Mouse (Mus musculus): Measurements from ENCODE around the gene Pxn. TPM values are rescaled to one million over a fixed set of nuclear protein-coding genes. Genes with fewer than 3 reads are reported as not detected.

Pxn gene
- total and polyA plus RNA-seq, 2 experiments: 10.5 to 40.2 TPM

DNA sequence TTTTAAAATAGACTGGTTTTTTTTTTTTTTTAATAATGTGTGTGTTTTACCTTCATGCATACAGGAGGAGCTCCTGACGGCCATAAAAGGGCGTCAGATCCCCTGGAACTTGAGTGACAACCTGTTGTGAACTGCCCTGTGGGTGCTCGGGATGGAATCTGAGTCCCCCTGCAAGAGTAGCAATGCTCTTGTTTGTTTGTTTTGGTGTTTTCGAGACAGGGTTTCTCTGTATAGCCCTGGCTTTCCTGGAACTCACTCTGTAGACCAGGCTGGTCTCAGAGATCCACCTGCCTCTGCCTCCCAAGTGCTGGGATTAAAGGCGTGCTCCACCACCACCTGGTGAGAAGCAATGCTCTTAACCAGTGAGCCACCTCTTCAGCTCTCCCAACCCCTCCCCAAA is 21.5 kb upstream of the Pxn start:
- Histone ChIP-seq H3K4me1 (ENCODE audit: control insufficient read depth, insufficient read depth, low read length) (peaks cover 2% of the 10 kb centered on the region; the same call in 1 of the 2 replicates), H3K27ac (replicated peaks; ENCODE audit: insufficient read depth, low read depth, low read length) (peak overlapping the region; percentile 64; the same call in 1 of the 2 replicates), H3K36me3 (ENCODE audit: control insufficient read depth, insufficient read depth, low read length) (peaks cover under 1% of the 10 kb centered on the region; the same call in 1 of the 2 replicates), H3K4me3 (ENCODE audit: insufficient read depth, low read depth, low read length) (no peak overlapping the region; the same call in 1 of the 2 replicates), H3K9ac (ENCODE audit: low read depth, low read length) (no peak overlapping the region; the same call in 1 of the 2 replicates), H3K79me2 (ENCODE audit: control insufficient read depth, insufficient read depth, low read length) (no peaks in the 10 kb centered on the region), H3K27me3 (ENCODE audit: control insufficient read depth, insufficient read depth, low read length) (no peaks in the 10 kb centered on the region)
- no peak for TF ChIP-seq POLR2A (IDR thresholded peaks at IDR 0.05; ENCODE audit: extremely low read depth, insufficient read depth, low read length)
- no peak for TF ChIP-seq CTCF (IDR thresholded peaks at IDR 0.05; ENCODE audit: low read depth, low read length)
- WGBS: 67% methylated on average over 5 of the region's 5 CpGs
- DNase-seq (ENCODE audit: extremely low read depth, low read depth, low spot score): no peak

DNA sequence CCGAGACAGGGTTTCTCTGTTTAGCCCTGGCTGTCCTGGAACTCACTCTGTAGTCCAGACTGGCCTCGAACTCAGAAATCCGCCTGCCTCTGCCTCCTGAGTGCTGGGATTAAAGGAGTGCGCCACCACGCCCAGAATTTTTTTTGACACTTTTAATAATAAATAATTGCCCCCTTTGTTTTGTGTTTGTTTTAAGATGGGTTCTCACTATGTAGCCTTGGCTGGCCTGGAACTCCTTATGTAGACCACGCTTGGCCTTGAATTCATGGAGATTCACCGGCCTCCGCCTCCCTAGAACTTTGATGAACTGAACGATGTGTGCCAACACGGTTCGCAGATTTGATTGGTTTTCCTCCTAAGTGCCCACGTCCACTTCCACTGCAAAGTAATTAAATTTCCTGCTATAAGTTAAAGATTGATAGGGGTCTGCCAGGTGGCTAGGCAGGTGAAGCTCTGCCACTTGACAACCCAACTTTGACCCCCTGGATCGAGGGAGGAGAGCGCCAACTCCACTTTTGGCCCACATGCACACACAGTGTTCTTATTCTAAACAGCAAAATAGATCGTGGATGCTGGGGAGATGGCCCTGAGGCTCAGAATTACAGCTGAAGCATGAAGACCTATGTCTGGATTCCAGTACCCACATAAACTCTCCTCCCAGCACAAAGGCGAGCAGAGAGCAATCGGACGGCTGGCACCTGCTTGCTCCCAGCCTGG is 20.8 kb upstream of the Pxn start:
- no peaks in the 10 kb centered on the region for H3K79me2 ChIP-seq (ENCODE audit: control insufficient read depth, insufficient read depth, low read length)
- H3K4me1 ChIP-seq (ENCODE audit: control insufficient read depth, insufficient read depth, low read length): peaks cover 2% of the 10 kb centered on the region; the same call in 1 of the 2 replicates
- TF ChIP-seq POLR2A (IDR thresholded peaks at IDR 0.05; ENCODE audit: extremely low read depth, insufficient read depth, low read length): no peak
- TF ChIP-seq CTCF (IDR thresholded peaks at IDR 0.05; ENCODE audit: low read depth, low read length): no peak
- H3K4me3 ChIP-seq (ENCODE audit: insufficient read depth, low read depth, low read length): no peak overlapping the region
- no peak overlapping the region for H3K27ac ChIP-seq (replicated peaks; ENCODE audit: insufficient read depth, low read depth, low read length)
- 87% methylated on average over 18 of the region's 18 CpGs for WGBS
- DNase-seq (ENCODE audit: extremely low read depth, low read depth, low spot score): no peak
- no peak overlapping the region for H3K9ac ChIP-seq (ENCODE audit: low read depth, low read length)
- H3K36me3 ChIP-seq (ENCODE audit: control insufficient read depth, insufficient read depth, low read length): no peaks in the 10 kb centered on the region
- H3K27me3 ChIP-seq (ENCODE audit: control insufficient read depth, insufficient read depth, low read length): no peaks in the 10 kb centered on the region

DNA sequence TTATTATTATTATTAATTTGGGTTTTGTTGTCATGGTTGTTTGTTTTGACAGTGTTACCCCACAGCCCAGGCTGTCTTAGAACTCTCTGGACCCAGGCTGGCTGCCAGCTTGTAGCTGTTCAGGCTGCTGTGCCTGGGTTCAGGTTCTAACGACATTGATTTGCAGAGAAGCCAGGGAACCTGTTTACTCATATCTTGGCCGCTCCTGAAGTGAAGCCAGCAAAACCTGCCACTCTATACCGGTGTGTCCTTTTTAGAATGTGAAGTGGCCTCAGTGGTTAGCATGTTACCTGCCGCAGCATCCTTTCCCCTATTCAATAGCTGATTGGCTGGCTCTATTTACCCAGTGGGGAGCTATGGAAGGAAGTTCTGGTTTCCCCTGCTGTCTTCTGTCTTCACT is 19.8 kb upstream of the Pxn start:
- no peaks in the 10 kb centered on the region for H3K36me3 ChIP-seq (ENCODE audit: control insufficient read depth, insufficient read depth, low read length)
- peaks cover 2% of the 10 kb centered on the region; the same call in 1 of the 2 replicates for H3K4me1 ChIP-seq (ENCODE audit: control insufficient read depth, insufficient read depth, low read length)
- no peaks in the 10 kb centered on the region for H3K79me2 ChIP-seq (ENCODE audit: control insufficient read depth, insufficient read depth, low read length)
- no peak overlapping the region for H3K9ac ChIP-seq (ENCODE audit: low read depth, low read length)
- 24% methylated on average over 4 of the region's 4 CpGs for WGBS
- TF ChIP-seq POLR2A (IDR thresholded peaks at IDR 0.05; ENCODE audit: extremely low read depth, insufficient read depth, low read length): no peak
- TF ChIP-seq CTCF (IDR thresholded peaks at IDR 0.05; ENCODE audit: low read depth, low read length): no peak
- no peak overlapping the region for H3K27ac ChIP-seq (replicated peaks; ENCODE audit: insufficient read depth, low read depth, low read length)
- no peaks in the 10 kb centered on the region for H3K27me3 ChIP-seq (ENCODE audit: control insufficient read depth, insufficient read depth, low read length)
- peak; percentile 81 for DNase-seq (ENCODE audit: extremely low read depth, low read depth, low spot score)
- H3K4me3 ChIP-seq (ENCODE audit: insufficient read depth, low read depth, low read length): no peak overlapping the region

DNA sequence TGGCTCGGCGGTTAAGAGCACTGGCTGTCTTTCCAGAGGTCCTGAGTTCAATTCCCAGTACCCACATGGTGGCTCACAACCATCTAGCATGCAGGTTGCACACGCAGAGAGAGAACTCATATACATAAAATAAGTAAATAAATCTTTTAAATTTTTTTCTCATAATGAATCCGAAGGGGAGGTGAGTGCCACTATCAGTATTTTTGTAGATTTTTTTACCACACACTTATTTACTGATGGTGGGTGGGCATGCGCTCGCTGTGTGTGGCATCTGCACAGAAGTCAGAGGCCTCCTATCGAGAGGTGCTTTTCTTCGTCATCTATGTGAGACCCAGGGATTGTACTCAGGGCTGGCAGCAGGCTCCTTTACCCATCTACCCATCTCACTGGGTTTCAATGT is 19.1 kb upstream of the Pxn start:
- no peak overlapping the region for H3K9ac ChIP-seq (ENCODE audit: low read depth, low read length)
- peaks cover 2% of the 10 kb centered on the region; the same call in 1 of the 2 replicates for H3K4me1 ChIP-seq (ENCODE audit: control insufficient read depth, insufficient read depth, low read length)
- no peak for DNase-seq (ENCODE audit: extremely low read depth, low read depth, low spot score)

DNA sequence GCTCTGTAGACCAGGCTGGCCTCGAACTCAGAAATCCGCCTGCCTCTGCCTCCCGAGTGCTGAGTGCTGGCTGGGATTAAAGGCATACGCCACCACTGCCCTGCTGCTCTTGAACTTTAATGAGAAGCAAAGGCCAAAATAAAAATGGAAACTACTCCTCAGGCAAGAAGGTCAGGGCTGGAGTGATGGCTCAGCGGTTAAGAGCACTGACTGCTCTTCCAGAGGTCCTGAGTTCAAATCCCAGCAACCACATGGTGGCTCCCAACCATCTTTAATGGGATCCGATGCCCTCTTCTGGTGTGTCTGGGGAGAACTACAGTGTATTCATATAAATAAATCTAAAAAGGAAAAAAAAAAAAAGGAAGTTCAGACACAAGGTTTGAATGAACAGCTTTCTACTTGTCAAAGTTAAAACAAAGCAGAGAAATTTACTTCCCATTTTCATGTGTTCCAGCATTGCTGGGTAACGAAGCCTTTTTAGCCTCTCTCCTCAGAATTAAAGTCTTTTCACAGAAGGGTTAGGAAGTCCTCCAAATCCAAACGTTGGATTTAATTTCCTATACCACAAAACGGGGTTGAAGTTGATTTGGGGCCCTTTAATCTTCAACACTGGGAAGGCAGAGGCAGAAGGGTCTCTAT is 18.4 kb upstream of the Pxn start:
- Histone ChIP-seq H3K9ac (ENCODE audit: low read depth, low read length) (no peak overlapping the region), H3K79me2 (ENCODE audit: control insufficient read depth, insufficient read depth, low read length) (no peaks in the 10 kb centered on the region), H3K36me3 (ENCODE audit: control insufficient read depth, insufficient read depth, low read length) (no peaks in the 10 kb centered on the region), H3K4me1 (ENCODE audit: control insufficient read depth, insufficient read depth, low read length) (peaks cover 2% of the 10 kb centered on the region; the same call in 1 of the 2 replicates), H3K27ac (replicated peaks; ENCODE audit: insufficient read depth, low read depth, low read length) (no peak overlapping the region), H3K4me3 (ENCODE audit: insufficient read depth, low read depth, low read length) (no peak overlapping the region), H3K27me3 (ENCODE audit: control insufficient read depth, insufficient read depth, low read length) (no peaks in the 10 kb centered on the region)
- no peak for TF ChIP-seq POLR2A (IDR thresholded peaks at IDR 0.05; ENCODE audit: extremely low read depth, insufficient read depth, low read length)
- no peak for TF ChIP-seq CTCF (IDR thresholded peaks at IDR 0.05; ENCODE audit: low read depth, low read length)
- no peak for DNase-seq (ENCODE audit: extremely low read depth, low read depth, low spot score)
- 85% methylated on average over 9 of the region's 9 CpGs for WGBS

More for the DNA sequence above, 19.1 kb upstream of the Pxn start:
- WGBS: 81% methylated on average over 8 of the region's 8 CpGs
- Histone ChIP-seq H3K4me3 (ENCODE audit: insufficient read depth, low read depth, low read length) (no peak overlapping the region), H3K36me3 (ENCODE audit: control insufficient read depth, insufficient read depth, low read length) (no peaks in the 10 kb centered on the region), H3K27ac (replicated peaks; ENCODE audit: insufficient read depth, low read depth, low read length) (no peak overlapping the region), H3K79me2 (ENCODE audit: control insufficient read depth, insufficient read depth, low read length) (no peaks in the 10 kb centered on the region), H3K27me3 (ENCODE audit: control insufficient read depth, insufficient read depth, low read length) (no peaks in the 10 kb centered on the region)
- TF ChIP-seq CTCF (IDR thresholded peaks at IDR 0.05; ENCODE audit: low read depth, low read length) (no peak), POLR2A (IDR thresholded peaks at IDR 0.05; ENCODE audit: extremely low read depth, insufficient read depth, low read length) (no peak)

All from liver, adult 2 months (tissue).